Mouse (Mus musculus): ENCODE results near the gene Tulp3. TPM values are rescaled to one million over a fixed set of nuclear protein-coding genes. Genes with fewer than 3 reads are reported as not detected.

Gene Tulp3
- polyA plus RNA-seq, 1 experiment from 2014 or later, result 36.7 TPM

DNA sequence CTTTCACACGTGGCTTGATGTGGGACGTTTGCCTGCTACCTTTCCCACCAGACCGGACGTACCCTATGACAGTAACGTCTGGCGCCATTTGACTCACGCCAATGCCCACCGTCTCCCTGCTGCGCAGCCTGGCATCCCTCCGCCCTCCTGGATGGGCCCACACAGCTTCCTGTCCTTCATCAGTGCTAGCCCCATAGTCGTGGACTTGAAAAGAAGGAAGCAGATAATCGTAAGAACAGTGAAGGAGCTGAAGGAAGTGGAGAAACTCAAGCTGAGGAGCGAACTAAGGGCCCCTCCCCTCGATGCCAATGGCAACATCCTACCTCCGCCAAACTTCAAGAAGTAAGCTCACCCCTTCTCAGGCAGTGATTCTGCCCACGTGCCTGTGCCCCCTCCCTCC lies 24.0 kb upstream of the Tulp3 start:
- Histone ChIP-seq H3K27ac (no peak overlapping the region), H3K9me3 (no peaks in the 10 kb centered on the region), H3K4me3 (no peak overlapping the region), H3K36me3 (peaks cover 26% of the 10 kb centered on the region), H3K9ac (no peak overlapping the region), H3K4me1 (0 out of 2 replicates have a peak, but pooled peaks cover 6% of the 10 kb centered on the region), H3K27me3 (no peaks in the 10 kb centered on the region), H3K4me2 (no peak overlapping the region)
- no peak for ATAC-seq (ENCODE audit: insufficient number of reproducible peaks, insufficient read depth, low FRiP score, low TSS enrichment, low read depth)
- 89% methylated on average over 16 of the region's 16 CpGs for WGBS

DNA sequence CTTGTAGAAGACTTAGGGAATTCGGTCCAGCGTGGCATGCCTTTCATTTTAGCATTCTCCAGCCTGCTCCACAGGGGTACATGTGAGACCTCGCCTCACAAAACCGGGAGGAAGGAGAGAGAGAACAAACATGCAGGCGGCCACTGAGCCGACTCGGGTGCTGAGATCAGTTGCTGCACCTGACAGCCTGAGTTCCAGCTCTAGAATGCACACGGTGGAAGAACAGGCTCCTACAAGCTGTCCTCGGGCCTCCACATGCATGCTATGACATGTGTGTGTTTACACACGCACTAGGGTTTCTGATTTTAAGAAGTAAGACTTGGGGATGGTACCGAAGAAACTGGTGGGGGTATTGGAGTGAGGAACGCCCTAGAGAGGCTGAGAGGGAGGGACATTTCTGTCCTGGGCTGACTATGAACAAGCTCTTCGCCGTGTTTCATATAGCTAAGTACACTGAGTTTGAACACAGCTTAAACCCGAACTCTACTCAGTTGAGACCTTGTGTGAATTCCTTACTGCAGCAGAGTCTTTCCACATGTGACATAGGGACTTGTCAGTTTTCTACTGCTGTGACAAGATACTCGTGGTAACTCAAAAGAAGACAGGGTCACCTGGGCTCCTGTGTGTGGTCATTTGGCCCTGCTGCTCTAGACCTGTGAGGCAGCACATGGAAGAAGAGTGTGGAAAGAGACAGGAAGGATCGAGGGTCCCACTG lies 20.9 kb upstream of the Tulp3 start:
- WGBS, result 80% methylated on average over 17 of the region's 17 CpGs
- Histone ChIP-seq H3K9me3 (no peaks in the 10 kb centered on the region), H3K36me3 (peaks cover 57% of the 10 kb centered on the region), H3K27ac (peak overlapping the region; percentile 48; the same call in 1 of the 2 replicates), H3K9ac (no peak overlapping the region), H3K4me1 (0 out of 2 replicates have a peak, but pooled peaks cover 8% of the 10 kb centered on the region), H3K27me3 (no peaks in the 10 kb centered on the region), H3K4me2 (no peak overlapping the region), H3K4me3 (no peak overlapping the region)
- ATAC-seq (ENCODE audit: insufficient number of reproducible peaks, insufficient read depth, low FRiP score, low TSS enrichment, low read depth), result peak; percentile 18; the same call in 1 of the 2 replicates

DNA sequence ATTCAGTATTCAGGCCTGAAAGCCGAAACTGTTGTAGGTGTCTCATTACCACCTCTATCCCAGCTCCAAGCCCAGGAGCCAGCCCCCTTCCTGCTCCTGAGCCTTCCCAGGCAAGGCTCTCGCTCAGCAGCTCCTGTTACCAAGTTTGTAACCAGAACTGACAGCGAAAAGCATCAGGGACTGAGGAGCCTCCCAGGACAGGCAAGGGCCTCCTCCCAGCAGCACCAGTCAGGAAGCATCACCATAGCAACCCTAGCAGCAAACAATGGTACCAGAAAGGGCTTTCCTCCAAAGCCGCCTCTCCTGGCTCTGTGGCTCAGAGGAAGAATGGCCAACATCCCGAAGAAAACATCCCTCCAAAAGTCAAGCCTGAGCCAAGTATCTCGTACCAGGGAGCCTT lies 19.5 kb upstream of the Tulp3 start, which contains the start of the genes Tex52 and Gm44596:
Gene Tex52 (plus strand): TSS at position 265 of the 400 bp plus-strand sequence.
Gene Gm44596 (plus strand): TSS at position 312 of the 400 bp plus-strand sequence.
- no peak within 1 kb of the TSS for H3K4me3 ChIP-seq
- no peaks in the 10 kb centered on the region for H3K9me3 ChIP-seq
- 33% methylated on average over 6 of the region's 6 CpGs for WGBS
- peaks cover 71% of the 10 kb centered on the region for H3K36me3 ChIP-seq
- no peaks in the 10 kb centered on the region for H3K27me3 ChIP-seq
- H3K9ac ChIP-seq, result 0 out of 2 replicates have a peak within 1 kb of the TSS, but pooled peaks have one; percentile 6
- ATAC-seq (ENCODE audit: insufficient number of reproducible peaks, insufficient read depth, low FRiP score, low TSS enrichment, low read depth), result peak; percentile 33; the same call in 1 of the 2 replicates
- 0 out of 2 replicates have a peak, but pooled peaks cover 8% of the 10 kb centered on the region for H3K4me1 ChIP-seq
- H3K27ac ChIP-seq, result peak within 1 kb of the TSS; percentile 48; the same call in 1 of the 2 replicates
- H3K4me2 ChIP-seq, result no peak within 1 kb of the TSS

DNA sequence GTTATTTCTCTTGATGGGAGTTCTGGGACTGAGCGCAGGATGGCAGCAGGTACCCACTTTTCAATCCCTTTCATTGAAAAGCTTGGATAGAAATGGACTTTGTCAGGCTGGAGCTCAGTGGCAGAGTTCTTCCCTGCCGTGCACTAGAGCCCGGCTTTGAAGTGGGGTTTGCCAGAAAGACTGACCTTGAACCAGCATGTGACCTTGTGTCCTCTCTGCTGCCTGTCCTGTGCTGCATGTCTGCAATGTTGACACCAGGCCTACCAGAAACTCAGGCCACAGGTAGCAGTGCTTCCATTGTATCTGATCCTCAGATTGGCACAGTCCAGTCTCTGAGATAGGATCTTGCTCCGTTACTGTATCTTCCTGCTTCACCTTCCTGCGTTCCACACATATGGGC lies 14.4 kb upstream of the Tulp3 start:
- Histone ChIP-seq H3K4me2 (no peak overlapping the region), H3K4me1 (0 out of 2 replicates have a peak, but pooled peaks cover 6% of the 10 kb centered on the region), H3K4me3 (no peak overlapping the region), H3K9me3 (no peaks in the 10 kb centered on the region), H3K27ac (no peak overlapping the region), H3K9ac (no peak overlapping the region), H3K36me3 (peaks cover 93% of the 10 kb centered on the region), H3K27me3 (no peaks in the 10 kb centered on the region)
- ATAC-seq (ENCODE audit: insufficient number of reproducible peaks, insufficient read depth, low FRiP score, low TSS enrichment, low read depth), result no peak
- WGBS, result 95% methylated on average over 5 of the region's 5 CpGs

DNA sequence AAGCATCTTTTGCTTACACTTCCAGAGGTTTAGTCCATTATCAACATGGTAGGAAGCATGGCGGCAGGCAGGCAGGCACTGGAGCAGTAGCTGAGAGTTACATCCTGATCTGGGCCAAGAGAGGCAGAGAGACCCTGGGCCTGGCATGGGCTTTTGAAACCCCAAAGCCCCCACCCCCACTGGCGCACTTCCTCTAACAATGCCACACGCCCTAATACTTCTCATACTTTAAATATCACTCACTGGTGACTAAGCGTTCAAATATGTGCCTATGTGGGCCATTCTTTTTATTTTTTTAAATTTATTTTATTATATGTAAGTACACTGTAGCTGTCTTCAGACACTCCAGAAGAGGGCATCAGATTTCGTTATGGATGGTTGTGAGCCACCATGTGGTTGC lies 10.8 kb upstream of the Tulp3 start:
- Histone ChIP-seq H3K4me1 (peaks cover 21% of the 10 kb centered on the region), H3K4me2 (no peak overlapping the region), H3K9ac (no peak overlapping the region), H3K4me3 (no peak overlapping the region), H3K36me3 (peaks cover 57% of the 10 kb centered on the region), H3K27me3 (no peaks in the 10 kb centered on the region), H3K9me3 (no peaks in the 10 kb centered on the region), H3K27ac (no peak overlapping the region)
- no peak for ATAC-seq (ENCODE audit: insufficient number of reproducible peaks, insufficient read depth, low FRiP score, low TSS enrichment, low read depth)
- 93% methylated on average over 5 of the region's 5 CpGs for WGBS

DNA sequence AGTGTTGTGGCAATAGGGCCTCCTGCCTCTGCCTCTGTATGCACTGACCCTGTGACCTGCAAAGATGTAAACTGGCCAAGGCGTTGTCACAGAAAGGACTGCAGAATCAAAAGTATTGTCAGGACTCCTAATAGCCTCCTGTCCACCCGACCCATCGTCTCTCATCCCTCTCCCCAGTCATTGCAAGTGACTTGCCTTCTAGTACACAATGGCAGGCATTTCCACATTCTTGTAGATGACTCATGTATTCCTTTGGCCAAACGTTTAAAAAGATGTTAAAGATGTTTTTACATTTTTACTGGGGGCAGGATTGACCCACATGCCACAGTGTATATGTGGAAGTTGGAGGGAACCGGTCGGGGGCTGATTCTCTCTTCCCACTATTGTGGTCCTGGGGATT lies 9.1 kb upstream of the Tulp3 start:
- peaks cover 38% of the 10 kb centered on the region for H3K4me1 ChIP-seq
- no peaks in the 10 kb centered on the region for H3K9me3 ChIP-seq
- no peak overlapping the region for H3K4me3 ChIP-seq
- H3K36me3 ChIP-seq, result peaks cover 39% of the 10 kb centered on the region
- no peak overlapping the region for H3K4me2 ChIP-seq
- no peak overlapping the region for H3K27ac ChIP-seq
- 0 out of 2 replicates have a peak overlapping the region, but pooled peaks have one; percentile 27 for H3K9ac ChIP-seq
- 82% methylated on average over 6 of the region's 6 CpGs for WGBS
- ATAC-seq (ENCODE audit: insufficient number of reproducible peaks, insufficient read depth, low FRiP score, low TSS enrichment, low read depth), result no peak
- H3K27me3 ChIP-seq, result no peaks in the 10 kb centered on the region

DNA sequence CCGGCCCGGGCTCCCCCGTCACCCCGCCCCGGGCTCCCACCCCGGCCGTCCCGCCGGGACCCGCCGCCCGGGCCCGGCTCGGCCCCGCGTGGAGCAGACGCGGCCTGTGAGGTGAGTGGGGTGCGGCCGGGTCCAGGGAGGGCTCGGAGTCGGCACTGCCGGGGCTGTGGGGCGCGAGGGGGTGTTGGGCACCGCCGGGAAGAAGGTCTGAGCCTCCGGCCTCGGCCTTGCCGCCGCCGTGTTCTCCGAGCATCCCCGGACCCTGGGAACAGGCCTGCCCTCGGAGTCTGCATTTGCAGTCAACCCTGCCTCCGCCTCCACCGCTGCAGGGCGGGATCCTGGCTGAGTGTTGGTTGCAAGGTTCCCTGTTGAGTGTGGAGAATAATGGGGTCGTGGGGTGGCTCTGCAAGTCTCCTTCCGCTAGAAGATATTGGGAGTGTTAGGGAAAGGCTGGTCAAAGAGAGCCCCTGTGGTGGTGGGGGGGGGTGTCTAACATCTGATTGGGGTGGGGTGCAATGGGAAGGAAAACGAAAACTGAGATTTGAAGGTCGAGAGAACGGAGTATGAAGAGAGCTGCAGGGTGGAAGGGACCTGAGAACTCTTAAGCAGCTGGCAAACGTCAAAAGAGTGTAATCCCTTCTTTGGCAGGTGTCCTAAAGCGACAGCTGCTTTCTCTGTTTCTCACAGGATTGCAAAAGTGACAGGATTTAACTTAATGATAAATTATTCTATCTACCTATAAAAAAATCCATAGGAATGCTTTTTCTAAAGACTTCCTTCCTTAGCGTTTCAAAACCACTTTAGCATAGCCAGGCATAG lies 7.6 kb upstream of the Tulp3 start:
- Histone ChIP-seq H3K4me3 (peak overlapping the region; percentile 96), H3K9me3 (no peaks in the 10 kb centered on the region), H3K4me2 (peak overlapping the region; percentile 86), H3K27me3 (no peaks in the 10 kb centered on the region), H3K4me1 (peaks cover 40% of the 10 kb centered on the region), H3K36me3 (peaks cover 33% of the 10 kb centered on the region), H3K9ac (peak overlapping the region; percentile 94), H3K27ac (peak overlapping the region; percentile 97)
- 2% methylated on average over 46 of the region's 46 CpGs for WGBS
- ATAC-seq (ENCODE audit: insufficient number of reproducible peaks, insufficient read depth, low FRiP score, low TSS enrichment, low read depth), result no peak

DNA sequence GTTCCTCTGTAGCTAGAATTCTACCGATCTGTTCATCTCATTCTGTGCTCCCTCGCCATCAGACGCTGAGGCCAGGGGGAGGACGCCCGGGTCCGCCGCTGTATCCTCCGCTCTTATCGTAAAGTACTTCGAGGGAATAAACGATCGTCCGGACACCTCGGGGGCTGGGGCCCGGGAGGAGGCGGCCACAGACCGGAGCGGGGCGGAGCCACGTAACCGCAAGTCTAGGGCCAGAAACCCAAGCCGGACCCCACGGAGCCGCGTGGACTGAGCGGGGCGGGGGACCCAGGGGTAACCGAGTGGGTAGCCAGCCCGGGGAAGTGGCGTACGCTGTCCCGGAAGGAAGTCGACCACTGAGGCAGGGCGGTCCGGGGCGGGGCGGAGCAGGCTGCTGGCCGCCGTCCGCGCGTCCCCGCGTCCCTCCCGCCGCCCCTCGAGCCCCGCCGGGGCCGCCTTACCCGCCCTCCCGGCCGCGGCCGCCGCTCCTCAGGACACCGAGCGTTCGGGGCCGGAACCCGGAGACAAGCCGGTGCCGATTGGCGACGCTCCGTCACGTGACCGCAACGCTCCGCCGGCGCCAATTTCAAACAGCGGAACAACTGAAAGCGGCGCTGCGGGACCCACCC lies 6.8 kb upstream of the Tulp3 start, which contains the start of the genes Rhno1 and Foxm1:
Gene Rhno1 (minus strand): TSS at position 531 of the 626 bp plus-strand sequence.
Gene Foxm1 (plus strand): TSS at position 587 of the 626 bp plus-strand sequence.
- Histone ChIP-seq H3K9ac (peak within 1 kb of the TSS; percentile 94), H3K27ac (peak within 1 kb of the TSS; percentile 97), H3K36me3 (peaks cover 34% of the 10 kb centered on the region), H3K4me3 (peak within 1 kb of the TSS; percentile 96), H3K9me3 (no peaks in the 10 kb centered on the region), H3K4me1 (peaks cover 40% of the 10 kb centered on the region), H3K27me3 (no peaks in the 10 kb centered on the region), H3K4me2 (peak within 1 kb of the TSS; percentile 86)
- under 1% methylated on average over 51 of the region's 76 CpGs for WGBS
- peak; percentile 87 for ATAC-seq (ENCODE audit: insufficient number of reproducible peaks, insufficient read depth, low FRiP score, low TSS enrichment, low read depth)

DNA sequence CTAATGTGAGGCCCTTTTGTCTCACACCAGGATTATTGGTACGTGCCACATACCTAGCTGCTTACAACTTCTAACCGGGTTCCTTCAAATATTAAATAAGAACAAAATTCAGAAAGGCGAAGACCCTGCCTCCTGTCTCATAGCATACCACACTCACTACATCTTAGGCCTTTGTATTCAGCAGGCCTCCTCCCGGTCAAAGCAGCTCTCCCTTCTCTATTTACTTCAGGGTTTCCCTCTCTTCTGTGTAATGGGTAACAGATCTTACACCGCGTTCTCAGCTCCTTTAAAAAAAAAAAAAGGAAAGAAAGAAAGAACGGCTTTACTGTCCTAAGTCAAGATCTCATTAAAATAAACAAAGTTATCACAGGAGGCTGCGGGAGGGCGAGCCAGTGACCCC lies 6.2 kb upstream of the Tulp3 start:
- H3K4me1 ChIP-seq, result peaks cover 40% of the 10 kb centered on the region
- no peak for ATAC-seq (ENCODE audit: insufficient number of reproducible peaks, insufficient read depth, low FRiP score, low TSS enrichment, low read depth)
- H3K4me3 ChIP-seq, result peak overlapping the region; percentile 96
- H3K9ac ChIP-seq, result peak overlapping the region; percentile 94
- 16% methylated on average over 9 of the region's 9 CpGs for WGBS
- H3K4me2 ChIP-seq, result peak overlapping the region; percentile 86
- no peaks in the 10 kb centered on the region for H3K27me3 ChIP-seq
- no peaks in the 10 kb centered on the region for H3K9me3 ChIP-seq
- H3K36me3 ChIP-seq, result peaks cover 34% of the 10 kb centered on the region
- H3K27ac ChIP-seq, result peak overlapping the region; percentile 97

DNA sequence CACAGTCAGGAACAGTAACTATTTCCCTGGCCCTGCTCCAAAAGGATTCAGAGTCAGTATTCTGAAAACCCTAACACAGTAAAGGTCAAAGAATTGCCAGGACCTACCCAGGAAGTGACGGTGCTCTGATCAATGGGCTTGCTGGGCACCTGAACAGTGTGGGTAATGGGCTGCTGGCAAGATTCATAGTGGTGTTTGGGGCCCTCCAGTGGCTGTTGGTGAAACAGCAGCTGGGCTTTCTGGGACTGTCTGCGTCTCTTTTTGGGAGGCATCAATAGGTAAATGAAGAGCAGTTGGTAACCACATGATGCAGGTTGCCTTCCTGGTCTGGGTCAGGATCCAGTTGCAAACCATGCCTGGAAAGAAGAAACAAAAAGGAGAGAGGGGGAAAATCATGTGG lies 3.3 kb upstream of the Tulp3 start:
- H3K9ac ChIP-seq, result no peak overlapping the region
- no peak overlapping the region for H3K4me2 ChIP-seq
- peaks cover 37% of the 10 kb centered on the region for H3K4me1 ChIP-seq
- H3K9me3 ChIP-seq, result no peaks in the 10 kb centered on the region
- H3K27me3 ChIP-seq, result no peaks in the 10 kb centered on the region
- WGBS, result 30% methylated on average over 2 of the region's 2 CpGs
- H3K4me3 ChIP-seq, result no peak overlapping the region
- H3K27ac ChIP-seq, result no peak overlapping the region
- ATAC-seq (ENCODE audit: insufficient number of reproducible peaks, insufficient read depth, low FRiP score, low TSS enrichment, low read depth), result no peak
- peaks cover 21% of the 10 kb centered on the region for H3K36me3 ChIP-seq

DNA sequence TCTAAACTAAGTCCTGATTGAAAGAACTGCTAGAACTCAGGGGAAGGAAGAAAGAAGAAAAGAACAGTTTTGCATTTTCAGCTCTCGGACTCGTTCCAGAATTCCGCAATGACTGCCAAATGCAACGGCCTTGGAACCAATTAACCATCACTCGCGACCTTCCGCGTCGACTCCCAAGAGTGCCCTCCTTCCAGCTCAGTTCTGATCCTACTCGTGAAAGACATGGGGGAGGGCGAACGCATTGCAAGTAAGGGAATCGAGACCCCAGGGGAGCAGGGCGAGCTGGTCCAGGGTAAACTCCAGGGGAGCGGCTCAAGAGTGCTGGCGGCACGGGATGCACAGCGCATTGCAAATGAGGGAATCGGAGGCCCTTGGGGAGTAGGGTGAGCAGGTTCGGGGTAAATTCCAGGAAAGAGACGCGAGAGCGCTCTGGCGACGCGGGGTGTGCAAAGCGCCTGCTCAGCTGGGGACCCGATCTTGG lies 410 bp downstream of the Tulp3 start:
- Histone ChIP-seq H3K9ac (peak overlapping the region; percentile 88), H3K4me3 (peak overlapping the region; percentile 80), H3K9me3 (no peaks in the 10 kb centered on the region), H3K36me3 (peaks cover 30% of the 10 kb centered on the region), H3K4me1 (peaks cover 26% of the 10 kb centered on the region), H3K4me2 (peak overlapping the region; percentile 62), H3K27me3 (no peaks in the 10 kb centered on the region), H3K27ac (peak overlapping the region; percentile 95)
- under 1% methylated on average over 28 of the region's 28 CpGs for WGBS
- peak; percentile 68 for ATAC-seq (ENCODE audit: insufficient number of reproducible peaks, insufficient read depth, low FRiP score, low TSS enrichment, low read depth)
